8 mouse cellular contexts compared by ENCODE assay signal in genomic region chr4:129440340-129441063, GRCm38 (mm10). TPM values are rescaled to one million over a fixed set of nuclear protein-coding genes. Genes with fewer than 3 reads are reported as not detected.
A peak's percentile ranks its signal among the peaks of the same experiment; 100 is the strongest.
DNase-seq lines count a peak whose midpoint lies in the region; ATAC-seq and TF ChIP-seq lines count a peak whose summit lies in the region.

Gene Zbtb8b (minus strand): TSS chr4:129440853.

- intact Hi-C loops in gastrocnemius, postnatal 14 days (cut with DNase I; ENCODE audit: low total_unique reads): loop anchor here (10.0 kb wide), 1 partner anchor 216 kb away; no protein-coding TSS in a partner anchor

- no peaks in the 10 kb centered on the region for H3K9me3 ChIP-seq in ES-Bruce4 (replicated peaks; ENCODE audit: control insufficient read depth, insufficient read depth, low read length, poor library complexity, severe bottlenecking)
- no peaks in the 10 kb centered on the region for H3K9me3 ChIP-seq in forebrain, embryonic 16.5 days (ENCODE audit: control insufficient read depth, low read length)
- no peaks in the 10 kb centered on the region for H3K9me3 ChIP-seq in limb, embryonic 10.5 days (replicated peaks)
- no peaks in the 10 kb centered on the region for H3K9me3 ChIP-seq in midbrain, embryonic 13.5 days
- no peaks in the 10 kb centered on the region for H3K9me3 ChIP-seq in stomach, embryonic 16.5 days (replicated peaks; ENCODE audit: control insufficient read depth, low read length)

- WGBS in cerebellum, adult 2 months: 3% methylated on average over 33 of the region's 33 CpGs
- WGBS in forebrain, embryonic 16.5 days: under 1% methylated on average over 33 of the region's 33 CpGs
- WGBS in limb, embryonic 10.5 days: 1% methylated on average over 33 of the region's 33 CpGs
- WGBS in midbrain, embryonic 13.5 days: 1% methylated on average over 33 of the region's 33 CpGs
- 1% methylated on average over 33 of the region's 33 CpGs for WGBS in stomach, embryonic 16.5 days

- peak within 1 kb of the TSS; percentile 47 for H3K4me2 ChIP-seq in forebrain, embryonic 16.5 days (ENCODE audit: low read length)
- H3K4me2 ChIP-seq in midbrain, embryonic 13.5 days (replicated peaks): peak within 1 kb of the TSS; percentile 68
- peak within 1 kb of the TSS; percentile 55 for H3K4me2 ChIP-seq in stomach, embryonic 16.5 days (ENCODE audit: low read depth, low read length)

- no peaks in the 10 kb centered on the region for H3K36me3 ChIP-seq in ES-Bruce4 (ENCODE audit: control insufficient read depth, insufficient read depth, low read length, poor library complexity, severe bottlenecking)
- no peaks in the 10 kb centered on the region for H3K36me3 ChIP-seq in forebrain, embryonic 16.5 days (ENCODE audit: control insufficient read depth, insufficient read depth)
- H3K36me3 ChIP-seq in limb, embryonic 10.5 days: no peaks in the 10 kb centered on the region
- no peaks in the 10 kb centered on the region for H3K36me3 ChIP-seq in midbrain, embryonic 13.5 days
- H3K36me3 ChIP-seq in stomach, embryonic 16.5 days (ENCODE audit: control insufficient read depth, insufficient read depth, low read length): no peaks in the 10 kb centered on the region

- no peaks in the 10 kb centered on the region for H3K4me1 ChIP-seq in ES-Bruce4 (ENCODE audit: control insufficient read depth, insufficient read depth, low read length)
- no peaks in the 10 kb centered on the region; the same call in 1 of the 2 replicates for H3K4me1 ChIP-seq in cerebellum, adult 2 months (ENCODE audit: control insufficient read depth, insufficient read depth, low read length)
- peaks cover 5% of the 10 kb centered on the region; the same call in 1 of the 2 replicates for H3K4me1 ChIP-seq in forebrain, embryonic 16.5 days (replicated peaks; ENCODE audit: control insufficient read depth, insufficient read depth, low read length)
- peaks cover 12% of the 10 kb centered on the region for H3K4me1 ChIP-seq in limb, embryonic 10.5 days
- peaks cover 6% of the 10 kb centered on the region; the same call in 1 of the 2 replicates for H3K4me1 ChIP-seq in midbrain, embryonic 13.5 days (replicated peaks)
- no peaks in the 10 kb centered on the region for H3K4me1 ChIP-seq in stomach, embryonic 16.5 days (ENCODE audit: control insufficient read depth, insufficient read depth, low read length)

- TF ChIP-seq POLR2A in ES-Bruce4 (IDR thresholded peaks at IDR 0.05; ENCODE audit: insufficient read depth, low read length): no peak
- TF ChIP-seq POLR2A in cerebellum, adult 2 months (IDR thresholded peaks at IDR 0.05; ENCODE audit: borderline replicate concordance, insufficient read depth, low read length): no peak

- no peaks in the 10 kb centered on the region for H3K27me3 ChIP-seq in ES-Bruce4 (ENCODE audit: control insufficient read depth, insufficient read depth, low read length, poor library complexity, severe bottlenecking)
- H3K27me3 ChIP-seq in cerebellum, adult 2 months (ENCODE audit: control insufficient read depth, insufficient read depth, low read length): no peaks in the 10 kb centered on the region
- H3K27me3 ChIP-seq in forebrain, embryonic 16.5 days (replicated peaks; ENCODE audit: control insufficient read depth, insufficient read depth, low read length): peaks cover 14% of the 10 kb centered on the region
- H3K27me3 ChIP-seq in limb, embryonic 10.5 days (ENCODE audit: low read depth, poor library complexity, severe bottlenecking): peaks cover 47% of the 10 kb centered on the region
- peaks cover 42% of the 10 kb centered on the region for H3K27me3 ChIP-seq in midbrain, embryonic 13.5 days
- H3K27me3 ChIP-seq in stomach, embryonic 16.5 days (ENCODE audit: control insufficient read depth, insufficient read depth, low read length): 0 out of 2 replicates have a peak, but pooled peaks cover 7% of the 10 kb centered on the region

- peak within 1 kb of the TSS; percentile 14 for H3K9ac ChIP-seq in ES-Bruce4 (ENCODE audit: low read depth, poor library complexity, severe bottlenecking)
- H3K9ac ChIP-seq in forebrain, embryonic 16.5 days (replicated peaks; ENCODE audit: low read depth, low read length): peak within 1 kb of the TSS; percentile 19
- H3K9ac ChIP-seq in midbrain, embryonic 13.5 days (replicated peaks): peak within 1 kb of the TSS; percentile 77
- H3K9ac ChIP-seq in stomach, embryonic 16.5 days (ENCODE audit: low read length): peak within 1 kb of the TSS; percentile 51

- peak; percentile 98 for ATAC-seq in forebrain, embryonic 16.5 days
- peak; percentile 100 for ATAC-seq in midbrain, embryonic 13.5 days
- ATAC-seq in stomach, embryonic 16.5 days (ENCODE audit: insufficient read depth, low FRiP score): peak; percentile 93

- TF ChIP-seq CTCF in ES-Bruce4 (IDR thresholded peaks at IDR 0.05; ENCODE audit: low read depth, low read length): no peak
- no peak for TF ChIP-seq CTCF in cerebellum, adult 2 months (IDR thresholded peaks at IDR 0.05; ENCODE audit: borderline replicate concordance, insufficient read depth, low read depth, low read length)

- H3K4me3 ChIP-seq in ES-Bruce4 (ENCODE audit: low read depth, low read length): peak within 1 kb of the TSS; percentile 61
- peak within 1 kb of the TSS; percentile 56 for H3K4me3 ChIP-seq in cerebellum, adult 2 months (replicated peaks; ENCODE audit: insufficient read depth, low read depth, low read length)
- H3K4me3 ChIP-seq in forebrain, embryonic 16.5 days (replicated peaks; ENCODE audit: low read length): peak within 1 kb of the TSS; percentile 46
- peak within 1 kb of the TSS; percentile 48 for H3K4me3 ChIP-seq in limb, embryonic 10.5 days
- H3K4me3 ChIP-seq in midbrain, embryonic 13.5 days (replicated peaks): peak within 1 kb of the TSS; percentile 62
- H3K4me3 ChIP-seq in stomach, embryonic 16.5 days (replicated peaks; ENCODE audit: low read length): peak within 1 kb of the TSS; percentile 41

- DNase-seq in cerebellum, adult 2 months: peak; percentile 82 to 89
- DNase-seq in kidney, adult 9 months: peak; percentile 77
- peak; percentile 47 for DNase-seq in limb, embryonic 10.5 days (ENCODE audit: low spot score)
- DNase-seq in gastrocnemius, postnatal 14 days: no peak

- TF ChIP-seq EP300 in ES-Bruce4 (IDR thresholded peaks at IDR 0.05; ENCODE audit: insufficient read depth, low read depth, low read length): no peak

- H3K27ac ChIP-seq in ES-Bruce4 (ENCODE audit: insufficient read depth, low read length): no peak within 1 kb of the TSS
- no peak within 1 kb of the TSS for H3K27ac ChIP-seq in cerebellum, adult 2 months (ENCODE audit: insufficient read depth, low read length)
- no peak within 1 kb of the TSS for H3K27ac ChIP-seq in forebrain, embryonic 16.5 days (ENCODE audit: low read length)
- no peak within 1 kb of the TSS for H3K27ac ChIP-seq in limb, embryonic 10.5 days
- no peak within 1 kb of the TSS for H3K27ac ChIP-seq in midbrain, embryonic 13.5 days
- H3K27ac ChIP-seq in stomach, embryonic 16.5 days (ENCODE audit: low read length): no peak within 1 kb of the TSS

RNA-seq across cellular contexts. Expression of gene Zbtb8b, which starts in this region (rescaled TPM):
- polyA plus RNA-seq in ES-Bruce4 (2011; ENCODE audit: insufficient read depth, insufficient read length, low read depth, missing spikeins): 4.2 and 4.8 TPM in 2 replicates
- 2.1 and 2.2 TPM in 2 replicates for polyA plus RNA-seq in cerebellum, adult 2 months (2012; rRNA removed)
- 7.4 and 9.9 TPM in 2 replicates for polyA plus RNA-seq in forebrain, embryonic 16.5 days (2015; fragmentation: Nextera tagmentation; extraction: Ambion mirVana)
- polyA plus RNA-seq in limb, embryonic 10.5 days (2016; fragmentation: Nextera tagmentation; extraction: Ambion mirVana): 0.59 and 1.1 TPM in 2 replicates
- 12.0 TPM in 2 replicates for polyA plus RNA-seq in midbrain, embryonic 13.5 days (2015; fragmentation: Nextera tagmentation; extraction: Ambion mirVana)
- polyA plus RNA-seq in stomach, embryonic 16.5 days (2015; fragmentation: Nextera tagmentation; extraction: Ambion mirVana): 1.4 and 1.6 TPM in 2 replicates
- total RNA-seq in gastrocnemius, postnatal 14 days (2021): not detected

Comparison
In these comparisons a context has a peak if more than half of its experiments do, and no peak if none do; other contexts are left out.
1. H3K9ac ChIP-seq: peak in every context shown above with its lines; median percentile 77 in midbrain, embryonic 13.5 days; 51 in stomach, embryonic 16.5 days; 19 in forebrain, embryonic 16.5 days; 14 in ES-Bruce4.